Mouse (Mus musculus): Measurements from ENCODE around the gene Aldh1a1. TPM values are rescaled to one million over a fixed set of nuclear protein-coding genes. Genes with fewer than 3 reads are reported as not detected.

The Aldh1a1 gene
- polyA plus RNA-seq, 1 experiment from 2014 or later = 5.2 TPM

GRCm38 (mm10) chr19:20567039-20567438, 74.5 kb downstream of the Aldh1a1 start:
- Histone ChIP-seq H3K36me3 (ENCODE audit: insufficient read depth, low read length) (no peaks in the 10 kb centered on the region), H3K4me3 (ENCODE audit: low read length) (no peak overlapping the region), H3K4me2 (replicated peaks; ENCODE audit: low read depth, low read length) (no peak overlapping the region), H3K4me1 (ENCODE audit: insufficient read depth, low read length) (no peaks in the 10 kb centered on the region), H3K9me3 (ENCODE audit: low read length) (no peaks in the 10 kb centered on the region), H3K27me3 (ENCODE audit: insufficient read depth, low read length) (no peaks in the 10 kb centered on the region), H3K27ac (ENCODE audit: low read length) (no peak overlapping the region), H3K9ac (replicated peaks; ENCODE audit: low read length) (no peak overlapping the region)
- ATAC-seq (ENCODE audit: low FRiP score, low TSS enrichment) = no peak
- WGBS = 88% methylated on average over 2 of the region's 2 CpGs

DNA sequence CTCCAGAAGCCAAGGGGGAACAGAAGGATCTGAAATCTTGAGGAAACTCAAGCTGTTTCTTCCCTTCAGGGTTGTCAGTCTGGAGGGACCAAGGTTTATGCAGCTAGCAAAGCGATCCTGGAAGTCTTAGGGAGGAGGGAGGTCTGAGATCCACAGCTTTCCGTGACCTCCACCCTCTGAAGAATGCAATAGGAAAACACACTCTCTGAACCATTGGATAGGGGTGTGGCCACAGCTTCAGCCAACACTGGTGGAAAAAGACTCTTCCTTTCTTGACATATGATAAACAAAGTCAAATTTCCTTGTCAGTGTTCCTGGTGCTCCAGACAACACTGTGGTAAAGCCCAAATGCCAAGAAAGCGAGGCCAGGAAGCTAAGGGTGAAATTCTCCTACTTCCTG, 84.5 kb downstream of the Aldh1a1 start:
- 42% methylated on average over 3 of the region's 3 CpGs for WGBS
- Histone ChIP-seq H3K27me3 (ENCODE audit: insufficient read depth, low read length) (no peaks in the 10 kb centered on the region), H3K36me3 (ENCODE audit: insufficient read depth, low read length) (no peaks in the 10 kb centered on the region), H3K27ac (ENCODE audit: low read length) (no peak overlapping the region; the same call in 1 of the 2 replicates), H3K4me1 (ENCODE audit: insufficient read depth, low read length) (no peaks in the 10 kb centered on the region), H3K9ac (replicated peaks; ENCODE audit: low read length) (no peak overlapping the region), H3K4me2 (replicated peaks; ENCODE audit: low read depth, low read length) (no peak overlapping the region), H3K4me3 (ENCODE audit: low read length) (no peak overlapping the region), H3K9me3 (ENCODE audit: low read length) (no peaks in the 10 kb centered on the region)
- ATAC-seq (ENCODE audit: low FRiP score, low TSS enrichment) = no peak

GRCm38 (mm10) chr19:20577429-20577828, 84.9 kb downstream of the Aldh1a1 start:
- no peak for ATAC-seq (ENCODE audit: low FRiP score, low TSS enrichment)
- H3K9ac ChIP-seq (replicated peaks; ENCODE audit: low read length) = no peak overlapping the region
- no peak overlapping the region; the same call in 1 of the 2 replicates for H3K27ac ChIP-seq (ENCODE audit: low read length)
- H3K36me3 ChIP-seq (ENCODE audit: insufficient read depth, low read length) = no peaks in the 10 kb centered on the region
- H3K9me3 ChIP-seq (ENCODE audit: low read length) = no peaks in the 10 kb centered on the region
- no peak overlapping the region for H3K4me3 ChIP-seq (ENCODE audit: low read length)
- 66% methylated on average over 5 of the region's 5 CpGs for WGBS
- no peak overlapping the region for H3K4me2 ChIP-seq (replicated peaks; ENCODE audit: low read depth, low read length)
- H3K27me3 ChIP-seq (ENCODE audit: insufficient read depth, low read length) = no peaks in the 10 kb centered on the region
- H3K4me1 ChIP-seq (ENCODE audit: insufficient read depth, low read length) = no peaks in the 10 kb centered on the region

GRCm38 (mm10) chr19:20599951-20600350, 107.4 kb downstream of the Aldh1a1 start:
- Histone ChIP-seq H3K27me3 (ENCODE audit: insufficient read depth, low read length) (no peaks in the 10 kb centered on the region), H3K4me3 (ENCODE audit: low read length) (no peak overlapping the region), H3K9me3 (ENCODE audit: low read length) (no peaks in the 10 kb centered on the region), H3K27ac (ENCODE audit: low read length) (no peak overlapping the region), H3K9ac (replicated peaks; ENCODE audit: low read length) (no peak overlapping the region), H3K36me3 (ENCODE audit: insufficient read depth, low read length) (no peaks in the 10 kb centered on the region), H3K4me1 (ENCODE audit: insufficient read depth, low read length) (no peaks in the 10 kb centered on the region), H3K4me2 (replicated peaks; ENCODE audit: low read depth, low read length) (no peak overlapping the region)
- ATAC-seq (ENCODE audit: low FRiP score, low TSS enrichment) = no peak

GRCm38 (mm10) chr19:20601739-20602138, 109.2 kb downstream of the Aldh1a1 start:
- no peaks in the 10 kb centered on the region for H3K27me3 ChIP-seq (ENCODE audit: insufficient read depth, low read length)
- H3K27ac ChIP-seq (ENCODE audit: low read length) = no peak overlapping the region
- H3K9ac ChIP-seq (replicated peaks; ENCODE audit: low read length) = no peak overlapping the region
- no peak overlapping the region for H3K4me2 ChIP-seq (replicated peaks; ENCODE audit: low read depth, low read length)
- peak; percentile 90 for ATAC-seq (ENCODE audit: low FRiP score, low TSS enrichment)
- H3K36me3 ChIP-seq (ENCODE audit: insufficient read depth, low read length) = no peaks in the 10 kb centered on the region
- no peak overlapping the region for H3K4me3 ChIP-seq (ENCODE audit: low read length)
- H3K4me1 ChIP-seq (ENCODE audit: insufficient read depth, low read length) = no peaks in the 10 kb centered on the region
- 54% methylated on average over 3 of the region's 3 CpGs for WGBS
- no peaks in the 10 kb centered on the region for H3K9me3 ChIP-seq (ENCODE audit: low read length)

GRCm38 (mm10) chr19:20603212-20603611, 110.7 kb downstream of the Aldh1a1 start:
- H3K9me3 ChIP-seq (ENCODE audit: low read length) = no peaks in the 10 kb centered on the region
- H3K4me3 ChIP-seq (ENCODE audit: low read length) = no peak overlapping the region

DNA sequence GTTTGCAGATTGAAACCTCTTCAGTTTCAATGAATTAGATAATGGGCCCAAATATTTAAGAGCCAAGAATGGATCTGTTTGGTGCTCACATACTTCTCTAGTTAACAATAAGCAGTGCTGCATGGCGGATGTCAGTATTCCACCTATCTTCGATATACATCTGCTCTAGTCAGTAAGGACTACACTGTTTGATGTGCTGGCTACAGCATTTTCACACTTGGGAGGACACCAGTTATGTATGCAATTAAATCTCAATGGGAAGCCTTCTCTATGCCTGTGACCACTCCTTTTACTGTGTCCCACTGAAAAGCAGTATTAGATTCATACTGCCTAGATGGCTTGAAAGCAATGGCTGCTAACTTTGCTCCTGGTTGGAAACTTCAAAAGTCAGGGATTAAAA, 111.4 kb downstream of the Aldh1a1 start:
- H3K27me3 ChIP-seq (ENCODE audit: insufficient read depth, low read length) = no peaks in the 10 kb centered on the region
- 86% methylated on average over 2 of the region's 2 CpGs for WGBS
- H3K4me1 ChIP-seq (ENCODE audit: insufficient read depth, low read length) = no peaks in the 10 kb centered on the region
- no peak overlapping the region for H3K27ac ChIP-seq (ENCODE audit: low read length)
- H3K9ac ChIP-seq (replicated peaks; ENCODE audit: low read length) = no peak overlapping the region
- H3K4me3 ChIP-seq (ENCODE audit: low read length) = no peak overlapping the region
- H3K9me3 ChIP-seq (ENCODE audit: low read length) = no peaks in the 10 kb centered on the region
- ATAC-seq (ENCODE audit: low FRiP score, low TSS enrichment) = peak; percentile 39; the same call in 1 of the 2 replicates
- H3K4me2 ChIP-seq (replicated peaks; ENCODE audit: low read depth, low read length) = no peak overlapping the region
- no peaks in the 10 kb centered on the region for H3K36me3 ChIP-seq (ENCODE audit: insufficient read depth, low read length)

More at GRCm38 (mm10) chr19:20603212-20603611, 110.7 kb downstream of the Aldh1a1 start:
- H3K4me1 ChIP-seq (ENCODE audit: insufficient read depth, low read length) = no peaks in the 10 kb centered on the region
- no peak overlapping the region for H3K27ac ChIP-seq (ENCODE audit: low read length)
- no peak overlapping the region for H3K4me2 ChIP-seq (replicated peaks; ENCODE audit: low read depth, low read length)
- ATAC-seq (ENCODE audit: low FRiP score, low TSS enrichment) = no peak
- H3K36me3 ChIP-seq (ENCODE audit: insufficient read depth, low read length) = no peaks in the 10 kb centered on the region
- H3K9ac ChIP-seq (replicated peaks; ENCODE audit: low read length) = no peak overlapping the region
- H3K27me3 ChIP-seq (ENCODE audit: insufficient read depth, low read length) = no peaks in the 10 kb centered on the region
- 90% methylated on average over 1 of the region's 1 CpGs for WGBS

- Histone ChIP-seq H3K27ac (ENCODE audit: low read length) (no peak overlapping the region), H3K27me3 (ENCODE audit: insufficient read depth, low read length) (no peaks in the 10 kb centered on the region), H3K4me1 (ENCODE audit: insufficient read depth, low read length) (no peaks in the 10 kb centered on the region), H3K9ac (replicated peaks; ENCODE audit: low read length) (no peak overlapping the region), H3K4me3 (ENCODE audit: low read length) (no peak overlapping the region), H3K9me3 (ENCODE audit: low read length) (no peaks in the 10 kb centered on the region), H3K36me3 (ENCODE audit: insufficient read depth, low read length) (no peaks in the 10 kb centered on the region), H3K4me2 (replicated peaks; ENCODE audit: low read depth, low read length) (no peak overlapping the region)
- ATAC-seq (ENCODE audit: low FRiP score, low TSS enrichment) = no peak
- WGBS = 50% methylated on average over 3 of the region's 3 CpGs
These were observed 121.9 kb downstream of the Aldh1a1 start for GRCm38 (mm10) chr19:20614252-20614930.

GRCm38 (mm10) chr19:20622434-20622833, 129.9 kb downstream of the Aldh1a1 start:
- ATAC-seq (ENCODE audit: low FRiP score, low TSS enrichment) = no peak
- no peaks in the 10 kb centered on the region for H3K27me3 ChIP-seq (ENCODE audit: insufficient read depth, low read length)
- H3K9ac ChIP-seq (replicated peaks; ENCODE audit: low read length) = no peak overlapping the region
- no peak overlapping the region for H3K4me3 ChIP-seq (ENCODE audit: low read length)
- WGBS = 69% methylated on average over 2 of the region's 2 CpGs
- no peak overlapping the region for H3K27ac ChIP-seq (ENCODE audit: low read length)
- H3K4me2 ChIP-seq (replicated peaks; ENCODE audit: low read depth, low read length) = no peak overlapping the region
- no peaks in the 10 kb centered on the region for H3K9me3 ChIP-seq (ENCODE audit: low read length)
- H3K36me3 ChIP-seq (ENCODE audit: insufficient read depth, low read length) = no peaks in the 10 kb centered on the region
- no peaks in the 10 kb centered on the region for H3K4me1 ChIP-seq (ENCODE audit: insufficient read depth, low read length)

- no peaks in the 10 kb centered on the region for H3K9me3 ChIP-seq (ENCODE audit: low read length)
- no peaks in the 10 kb centered on the region for H3K27me3 ChIP-seq (ENCODE audit: insufficient read depth, low read length)
- no peak overlapping the region for H3K27ac ChIP-seq (ENCODE audit: low read length)
- H3K4me2 ChIP-seq (replicated peaks; ENCODE audit: low read depth, low read length) = no peak overlapping the region
- no peak overlapping the region for H3K9ac ChIP-seq (replicated peaks; ENCODE audit: low read length)
- no peak for ATAC-seq (ENCODE audit: low FRiP score, low TSS enrichment)
- WGBS = 48% methylated on average over 10 of the region's 10 CpGs
- H3K36me3 ChIP-seq (ENCODE audit: insufficient read depth, low read length) = no peaks in the 10 kb centered on the region
- H3K4me3 ChIP-seq (ENCODE audit: low read length) = no peak overlapping the region
- no peaks in the 10 kb centered on the region for H3K4me1 ChIP-seq (ENCODE audit: insufficient read depth, low read length)
These were observed 130.9 kb downstream of the Aldh1a1 start for GRCm38 (mm10) chr19:20623416-20623815.
